Mouse (Mus musculus) G1E (cell line): ENCODE results near the gene Tmem219.

Experiments used
- CTCF ChIP-seq: IDR thresholded peaks from 2 replicates; pipeline ENCODE4 v1.5.1; 2012; ENCODE audit warnings: low read depth, low read length, inconsistent platforms, mixed read lengths
- GATA1 ChIP-seq: IDR thresholded peaks from 2 replicates; pipeline ENCODE4 v1.6.1; 2012; ENCODE audit warnings: borderline replicate concordance, low read length, inconsistent platforms, mixed read lengths
- POLR2AphosphoS5 ChIP-seq: IDR thresholded peaks from 2 replicates; pipeline ENCODE4 v1.6.1; 2012; ENCODE audit warnings: low read depth, low read length, inconsistent platforms; ENCODE audit not compliant: insufficient replicate concordance

DNA sequence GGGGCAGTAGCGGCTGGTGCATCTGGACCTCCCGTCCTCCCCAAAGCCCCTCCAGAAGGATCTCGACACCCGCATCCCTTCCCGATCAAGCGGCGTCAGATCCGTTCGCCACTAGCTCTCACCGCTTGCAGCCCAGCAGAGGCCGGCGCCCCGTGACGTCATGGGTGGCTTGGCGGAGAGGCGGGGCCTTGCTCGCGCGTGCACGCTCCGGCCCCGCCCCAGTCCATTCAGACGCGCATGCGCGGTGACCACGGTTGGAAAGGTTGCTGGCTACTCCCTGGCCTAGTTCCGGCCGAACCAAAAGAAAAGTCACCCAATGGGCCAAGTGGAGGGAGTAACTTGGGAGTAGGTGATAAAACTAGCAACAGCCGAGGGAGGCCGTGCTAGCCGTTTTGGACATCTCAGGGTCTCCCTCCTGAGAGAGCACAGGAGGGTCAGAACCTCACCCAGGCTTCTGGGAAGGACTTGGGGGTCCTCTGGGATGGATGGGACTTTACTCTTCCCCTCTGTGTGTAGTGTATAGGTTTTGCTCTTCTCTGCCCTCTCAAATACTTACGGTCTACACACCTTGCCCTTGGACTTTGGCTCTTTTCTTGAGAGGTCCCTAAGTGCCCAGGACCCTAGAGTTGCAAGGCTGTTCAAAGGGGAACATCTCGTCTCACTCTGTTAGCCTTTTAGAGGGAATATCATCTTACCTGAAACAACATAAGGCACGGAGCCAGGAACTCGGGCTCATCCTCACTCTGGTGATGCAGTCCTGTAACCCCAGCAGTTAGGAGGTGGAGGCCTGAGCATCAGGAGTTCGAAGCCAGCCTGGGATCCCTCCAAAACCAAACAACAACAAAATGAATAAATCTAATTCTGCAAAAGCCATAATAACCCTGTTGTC lies 24.4 kb downstream of the Tmem219 start:
- TF ChIP-seq CTCF (no peak), GATA1 (no peak), POLR2AphosphoS5 (no peak)
